Mouse (Mus musculus) v-Abl transformed pro-B cells (cell line): ENCODE results near the gene Itm2b.

ENCODE experiments used
- in situ Hi-C, 2 experiments: fragments of 400-800 bp; cut with MboI; formaldehyde crosslinking; loops; one replicate each; pipeline ENCODE4 v1.15.1; 2025; ENCODE audit not compliant: unreplicated experiment in 2 of 2

Itm2b gene

DNA sequence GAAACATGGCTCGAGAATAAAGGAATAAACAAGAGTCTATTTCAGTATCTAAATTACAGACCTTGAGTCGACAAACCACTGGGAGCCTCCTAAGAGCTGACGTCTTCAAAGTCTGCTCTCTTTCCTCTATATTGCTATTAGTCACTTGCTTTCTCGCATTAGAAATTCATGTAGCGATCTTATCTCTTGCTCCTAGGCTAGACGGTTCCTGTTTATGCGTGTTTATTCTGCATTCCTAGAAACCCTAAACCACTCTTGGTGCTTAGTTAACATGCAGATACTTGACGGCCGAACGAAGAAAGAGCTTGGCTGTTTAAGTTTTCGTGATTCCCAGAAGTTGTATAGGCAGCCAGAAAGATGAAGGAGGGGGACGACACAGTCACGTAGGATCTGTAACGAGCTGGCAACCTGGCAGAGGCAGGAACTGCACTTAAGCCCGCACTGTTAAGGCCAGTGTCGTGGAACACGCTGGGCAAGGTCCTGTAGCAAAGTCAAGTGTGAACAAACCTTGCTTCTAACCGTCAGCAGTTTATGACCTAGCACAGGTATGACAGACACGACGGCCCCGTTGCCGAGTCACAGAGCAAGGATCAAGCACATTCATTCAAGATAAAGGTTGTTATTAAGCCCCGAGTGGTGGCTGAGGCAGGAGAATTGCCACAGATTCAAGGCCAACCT is 14.3 kb downstream of the Itm2b start:
- in situ Hi-C loops, result no loop called here

DNA sequence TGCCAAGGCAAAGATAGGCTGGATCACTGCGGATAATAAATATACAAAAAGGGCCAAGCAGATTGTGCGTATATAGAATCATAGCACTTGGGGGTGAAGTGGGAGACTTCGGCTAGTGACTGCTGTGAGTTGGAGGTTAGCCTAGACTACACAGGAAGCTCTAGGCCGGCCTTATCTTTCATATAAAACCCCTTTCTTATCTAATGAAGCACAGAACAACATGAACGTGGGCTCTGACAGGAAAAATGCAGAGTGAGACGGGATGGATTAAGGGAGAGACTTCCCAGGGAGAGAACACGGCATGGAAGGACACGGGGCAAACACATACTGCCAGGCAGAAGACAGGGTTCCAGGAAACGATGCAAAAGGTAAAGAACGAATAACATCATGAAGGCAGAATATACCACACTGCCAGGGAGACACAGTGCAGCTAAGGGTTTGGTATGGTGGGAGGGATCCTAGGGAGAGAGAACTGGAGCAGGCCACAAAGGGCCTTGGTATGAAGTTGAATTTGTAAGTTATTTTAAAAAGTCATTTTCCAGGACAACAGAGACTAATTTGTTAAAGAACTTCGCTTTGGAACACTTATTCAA is 14.9 kb downstream of the Itm2b start:
- in situ Hi-C loops, result no loop called here

DNA sequence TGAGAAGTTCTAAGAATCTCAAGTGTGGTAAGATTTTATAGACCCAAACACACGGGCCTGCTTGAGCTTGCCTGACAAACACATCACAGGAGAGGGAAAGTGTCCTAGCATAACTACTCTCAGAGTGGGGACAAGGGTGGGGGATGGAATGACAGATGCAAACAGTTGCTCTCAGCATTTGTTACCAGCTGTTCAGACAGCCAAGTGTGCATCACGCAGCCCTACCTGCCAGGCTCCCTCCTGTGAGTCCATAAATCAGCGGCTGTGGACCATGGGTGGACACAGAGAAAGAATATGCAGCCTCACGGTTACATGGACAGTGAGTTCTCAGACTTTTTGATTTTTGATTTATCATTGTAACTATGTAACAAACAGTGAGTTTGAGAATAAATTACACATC is 15.5 kb downstream of the Itm2b start:
- in situ Hi-C loops, result no loop called here

DNA sequence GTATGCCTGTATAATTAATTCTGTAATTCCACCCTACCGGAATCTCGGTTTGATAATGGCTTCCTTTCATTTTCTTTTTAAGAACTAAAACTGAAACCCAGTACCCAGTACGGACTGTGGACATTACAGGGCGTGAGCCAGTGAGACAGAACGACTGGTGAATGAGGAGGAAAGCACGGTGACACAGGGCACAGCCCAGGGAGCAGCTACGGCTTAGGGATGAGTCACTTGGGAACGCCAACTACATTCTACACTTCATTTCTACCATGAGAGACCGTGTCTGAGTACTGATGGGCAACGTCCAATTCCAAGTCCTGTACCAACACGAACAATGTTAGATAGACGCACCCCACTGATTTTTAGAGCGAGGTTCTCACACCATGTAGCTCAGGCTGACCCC is 16.1 kb downstream of the Itm2b start:
- in situ Hi-C loops, result no loop called here

DNA sequence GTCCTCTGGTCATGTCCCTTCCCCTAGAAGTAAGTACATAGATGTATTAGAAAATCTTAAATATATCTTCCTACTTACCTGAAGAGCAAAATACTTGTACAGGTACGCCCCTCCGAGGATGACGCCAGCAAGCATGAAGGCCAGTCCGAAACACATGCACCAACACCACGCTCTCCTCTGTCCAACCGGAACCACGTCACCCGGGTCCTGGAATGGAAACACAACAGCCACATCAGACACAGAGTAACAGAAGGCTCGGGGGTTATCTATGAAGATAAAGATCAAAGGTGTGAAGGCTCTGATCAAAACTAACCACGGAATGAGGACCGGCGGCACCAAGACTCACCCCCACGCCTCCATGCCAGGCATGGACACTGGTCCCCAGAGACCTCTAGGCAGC is 16.9 kb downstream of the Itm2b start:
- in situ Hi-C loops, result no loop called here

DNA sequence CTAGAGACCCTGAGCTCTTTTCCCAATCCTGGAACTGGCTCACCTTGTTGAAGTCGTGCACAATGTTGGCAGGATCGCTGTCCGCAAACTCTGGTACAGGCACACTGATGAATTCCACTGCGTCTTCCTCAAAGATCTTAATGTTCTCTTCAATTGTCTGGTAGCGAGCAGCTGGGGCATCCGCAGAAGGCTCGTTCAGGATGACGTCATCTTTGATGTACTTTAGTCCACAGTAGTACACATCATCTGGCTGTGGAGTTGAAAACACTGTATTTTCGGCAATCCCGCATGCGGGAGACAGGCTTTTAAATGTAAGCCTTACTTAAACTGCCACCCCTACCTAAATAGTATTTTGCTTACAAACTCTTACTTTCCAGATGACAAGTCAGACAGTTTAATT is 18.8 kb downstream of the Itm2b start:
- in situ Hi-C loops, result no loop called here

DNA sequence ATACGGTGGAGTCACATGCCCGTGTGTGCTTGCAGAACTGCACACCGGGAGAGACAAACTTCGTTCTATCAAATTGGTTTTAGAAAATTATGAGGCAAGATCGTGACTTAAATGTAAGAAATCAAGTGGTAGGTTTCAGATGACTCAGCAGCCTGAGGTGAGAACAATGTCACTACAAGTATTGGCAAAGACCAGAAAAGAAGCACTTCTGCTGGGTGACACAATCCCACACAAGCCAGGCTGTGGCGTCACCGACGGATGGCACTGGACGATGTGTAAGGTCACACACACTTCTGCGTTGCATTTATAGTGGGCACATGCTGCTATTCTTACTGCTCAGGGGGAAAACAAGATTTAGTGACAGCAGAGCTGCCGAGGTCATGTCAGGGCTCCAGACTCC is 21.3 kb downstream of the Itm2b start:
- in situ Hi-C loops, result no loop called here

DNA sequence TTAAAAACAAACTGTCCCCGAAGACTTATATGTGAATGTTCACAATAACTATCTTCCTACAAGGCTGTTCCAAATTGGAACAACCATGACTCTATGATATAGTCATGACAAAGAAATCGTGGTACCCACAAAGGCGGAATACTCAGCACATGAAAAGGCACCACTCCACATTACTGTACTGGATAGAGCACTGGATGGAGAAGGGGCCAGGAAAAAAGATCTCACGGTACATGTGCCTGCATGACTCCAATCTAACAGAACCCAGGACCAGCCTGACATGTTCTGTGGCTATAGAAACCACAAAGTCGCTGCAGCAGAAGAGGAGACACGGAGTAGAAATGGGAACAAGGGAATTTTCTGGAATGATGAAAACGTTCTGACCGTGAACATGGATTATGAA is 30.4 kb downstream of the Itm2b start:
- in situ Hi-C loops, result no loop called here

DNA sequence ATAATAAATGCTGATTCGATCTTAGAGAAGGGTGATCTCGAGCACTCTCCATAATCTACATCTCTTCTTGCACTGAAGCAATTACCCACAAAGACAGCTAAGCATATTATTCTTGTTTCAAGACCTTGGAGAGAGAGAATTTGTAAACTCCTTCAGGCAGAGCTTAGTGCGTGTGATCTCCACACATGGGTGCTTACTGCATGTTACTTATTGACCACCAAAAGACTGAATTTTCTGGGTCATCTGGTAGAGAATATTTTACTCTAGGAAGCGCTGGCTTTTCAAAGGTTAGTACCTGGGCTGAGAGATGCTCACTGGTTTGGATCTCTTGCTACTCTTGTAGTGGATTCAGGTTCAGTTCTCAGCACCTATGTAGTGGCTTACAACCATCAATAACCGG is 34.0 kb downstream of the Itm2b start:
- in situ Hi-C loops, result no loop called here

DNA sequence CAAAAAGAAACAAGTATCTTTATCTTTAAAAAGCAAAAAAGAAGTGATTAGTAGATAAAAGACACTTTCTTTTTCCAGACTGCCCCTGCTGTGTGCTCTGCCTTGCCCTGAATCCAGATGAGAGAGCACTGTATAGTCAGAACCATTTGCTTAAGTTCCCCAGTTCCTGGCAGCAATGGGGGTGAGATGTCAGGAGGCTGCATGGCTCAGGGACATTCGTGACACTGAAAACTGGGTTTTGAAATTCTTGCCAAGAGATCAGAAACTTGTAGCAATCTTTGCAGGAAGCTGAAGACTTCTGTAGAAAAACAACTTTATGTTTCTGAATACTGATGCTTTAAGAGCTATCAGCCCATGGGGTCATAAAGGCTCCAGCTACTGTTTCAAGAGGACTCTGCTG is 35.1 kb downstream of the Itm2b start:
- in situ Hi-C loops, result no loop called here

DNA sequence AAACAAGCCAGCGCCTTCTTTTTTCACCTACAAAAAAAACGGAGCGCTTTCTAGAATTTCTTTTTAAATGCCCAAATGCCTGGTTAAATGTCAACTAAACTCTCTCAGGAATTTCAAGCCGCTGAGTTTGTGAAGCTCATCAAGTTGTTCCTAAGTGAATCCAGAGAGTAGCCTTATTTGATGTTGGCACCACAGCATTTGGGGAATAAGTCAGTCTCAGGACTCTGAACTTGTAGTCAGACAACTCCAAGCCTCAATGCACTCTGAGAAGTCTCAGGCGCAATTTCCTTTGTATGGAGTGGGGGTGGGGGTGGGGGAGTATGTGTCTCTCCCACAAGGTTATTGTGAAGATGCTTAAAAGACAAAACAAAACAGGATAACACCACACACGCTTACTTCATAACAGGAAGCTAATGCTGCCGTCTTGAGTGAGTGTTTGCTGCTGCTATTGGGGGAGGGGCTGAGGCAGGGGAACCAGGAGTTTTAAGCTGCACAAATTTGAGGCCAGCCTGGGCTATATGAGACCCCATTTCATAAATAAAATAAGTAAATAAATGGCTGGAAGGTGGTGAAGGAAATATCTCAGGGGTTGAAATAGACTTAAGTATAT is 35.9 kb downstream of the Itm2b start:
- in situ Hi-C loops, result no loop called here

DNA sequence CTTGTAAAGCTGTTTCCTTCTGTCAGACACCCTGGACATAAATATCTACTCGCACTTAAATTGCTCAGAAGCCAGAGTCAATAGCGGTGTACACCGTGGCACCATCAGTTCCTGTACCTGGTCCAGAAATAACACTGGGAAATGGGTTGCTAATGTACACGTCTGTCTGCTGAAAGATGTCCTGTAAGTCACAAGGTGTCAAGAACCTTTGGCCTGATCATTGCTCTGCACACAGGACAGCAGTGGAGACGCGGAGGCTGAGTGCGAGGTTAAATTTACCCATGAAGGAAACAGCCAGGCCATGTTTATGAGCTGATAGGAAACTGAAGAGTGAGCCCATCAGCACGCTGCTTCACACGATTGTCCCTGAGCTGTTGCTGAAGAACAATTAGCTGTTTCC is 37.8 kb downstream of the Itm2b start:
- in situ Hi-C loops, result no loop called here

DNA sequence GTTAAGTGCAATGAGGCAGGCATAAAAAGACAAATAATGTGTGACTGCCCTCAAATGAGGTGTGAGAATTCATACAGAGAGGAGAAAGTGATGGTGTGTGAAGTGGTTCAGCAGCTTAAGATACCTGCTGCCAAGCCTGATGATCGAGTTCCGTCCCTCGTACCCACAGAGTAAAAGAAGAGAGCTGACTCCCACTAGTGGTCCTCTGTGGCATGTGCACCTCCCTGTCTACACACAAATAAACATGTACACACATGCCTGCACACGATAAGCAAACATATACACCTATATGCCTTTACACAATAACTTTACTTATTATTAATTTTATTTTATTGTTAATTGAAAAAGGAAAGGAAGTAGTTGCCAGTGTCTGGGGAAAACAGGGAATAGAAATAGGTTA is 39.5 kb downstream of the Itm2b start:
- in situ Hi-C loops, result no loop called here

DNA sequence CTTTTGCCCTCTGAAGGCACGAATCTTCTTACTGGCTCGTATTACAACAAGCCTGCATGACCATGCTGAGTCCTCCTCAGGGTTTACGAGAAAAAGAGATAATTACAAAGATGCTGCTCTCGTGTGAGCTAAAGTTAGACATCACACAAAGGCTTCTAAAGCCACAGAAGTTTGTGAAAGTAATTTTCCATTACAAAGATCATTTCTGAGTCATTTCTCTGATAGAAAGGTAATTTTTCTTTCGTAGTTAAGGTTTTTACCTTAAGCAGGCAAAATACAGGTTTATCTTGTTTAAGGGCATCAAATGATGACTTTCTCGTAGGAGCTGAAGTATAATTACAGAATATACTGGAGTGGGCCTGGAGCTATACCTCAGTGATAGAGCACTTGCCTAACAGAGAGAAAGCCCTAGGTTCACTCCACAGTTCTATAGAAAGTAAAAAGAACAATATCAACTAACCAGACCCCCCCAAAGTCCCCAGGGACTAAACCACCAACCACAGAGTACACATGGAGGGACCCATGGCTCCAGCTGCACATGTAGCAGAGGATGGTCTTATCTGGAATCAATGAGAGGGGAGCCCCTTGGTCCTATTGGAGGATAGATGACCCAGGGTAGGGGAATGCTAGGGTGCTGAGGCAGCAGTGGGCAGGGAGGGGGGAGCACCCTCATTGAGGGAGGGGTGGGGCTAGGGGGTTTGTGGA is 44.9 kb downstream of the Itm2b start:
- in situ Hi-C loops, result no loop called here

DNA sequence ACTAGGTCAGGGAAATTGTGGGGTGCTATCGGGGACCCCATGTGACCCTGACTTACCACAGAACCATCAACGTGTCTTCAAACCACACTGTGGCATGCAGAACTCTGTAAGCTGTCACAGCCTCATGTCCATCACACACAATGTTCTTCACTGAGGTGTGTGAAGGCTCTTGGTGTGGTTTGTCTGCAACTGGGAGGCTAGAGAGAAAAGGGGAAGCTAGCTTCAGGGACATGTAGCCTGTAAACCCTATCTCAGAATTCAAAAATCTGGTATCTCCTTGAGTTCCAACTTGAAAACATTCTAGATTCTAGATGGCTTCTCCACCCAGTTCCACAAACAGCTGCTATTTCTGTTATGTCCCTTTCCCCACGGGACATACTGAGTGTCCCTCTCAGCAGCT is 45.5 kb downstream of the Itm2b start:
- in situ Hi-C loops, result no loop called here

DNA sequence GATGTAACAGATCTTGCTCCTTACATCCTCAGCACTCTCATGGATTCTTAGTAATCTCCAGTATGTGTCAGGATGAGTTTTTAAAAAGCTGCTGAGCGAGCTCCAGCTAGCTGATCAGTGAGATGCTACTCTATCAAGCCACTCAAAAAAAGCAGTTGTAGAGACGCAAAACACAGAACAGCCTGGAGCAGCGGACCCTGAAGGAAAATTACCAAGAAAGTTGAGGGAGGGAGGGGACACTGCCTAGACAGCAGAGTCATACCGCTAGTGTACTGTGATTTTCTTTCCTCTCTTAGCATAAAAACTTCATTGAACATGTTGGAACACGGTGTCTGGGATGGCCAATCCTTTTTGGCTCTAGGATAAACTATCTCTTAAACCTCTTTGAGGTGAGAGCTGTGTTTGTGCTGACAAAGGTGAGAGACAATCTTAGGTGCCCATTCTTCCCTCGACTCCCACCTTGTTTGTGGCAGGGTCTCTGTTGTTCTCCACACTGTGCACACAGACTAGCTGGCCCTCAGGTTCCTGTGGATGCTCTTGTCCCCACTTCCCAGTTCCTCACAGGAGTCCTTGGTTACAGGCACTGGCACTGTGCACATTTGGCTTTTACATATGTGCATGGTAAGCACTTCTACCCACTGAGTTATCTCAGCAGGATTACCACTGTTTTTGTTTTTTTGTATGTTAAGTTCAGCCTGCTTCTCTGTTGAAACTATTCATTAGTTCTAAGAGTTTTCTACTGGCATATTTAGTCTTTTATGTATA is 48.6 kb downstream of the Itm2b start:
- in situ Hi-C loops, result no loop called here

DNA sequence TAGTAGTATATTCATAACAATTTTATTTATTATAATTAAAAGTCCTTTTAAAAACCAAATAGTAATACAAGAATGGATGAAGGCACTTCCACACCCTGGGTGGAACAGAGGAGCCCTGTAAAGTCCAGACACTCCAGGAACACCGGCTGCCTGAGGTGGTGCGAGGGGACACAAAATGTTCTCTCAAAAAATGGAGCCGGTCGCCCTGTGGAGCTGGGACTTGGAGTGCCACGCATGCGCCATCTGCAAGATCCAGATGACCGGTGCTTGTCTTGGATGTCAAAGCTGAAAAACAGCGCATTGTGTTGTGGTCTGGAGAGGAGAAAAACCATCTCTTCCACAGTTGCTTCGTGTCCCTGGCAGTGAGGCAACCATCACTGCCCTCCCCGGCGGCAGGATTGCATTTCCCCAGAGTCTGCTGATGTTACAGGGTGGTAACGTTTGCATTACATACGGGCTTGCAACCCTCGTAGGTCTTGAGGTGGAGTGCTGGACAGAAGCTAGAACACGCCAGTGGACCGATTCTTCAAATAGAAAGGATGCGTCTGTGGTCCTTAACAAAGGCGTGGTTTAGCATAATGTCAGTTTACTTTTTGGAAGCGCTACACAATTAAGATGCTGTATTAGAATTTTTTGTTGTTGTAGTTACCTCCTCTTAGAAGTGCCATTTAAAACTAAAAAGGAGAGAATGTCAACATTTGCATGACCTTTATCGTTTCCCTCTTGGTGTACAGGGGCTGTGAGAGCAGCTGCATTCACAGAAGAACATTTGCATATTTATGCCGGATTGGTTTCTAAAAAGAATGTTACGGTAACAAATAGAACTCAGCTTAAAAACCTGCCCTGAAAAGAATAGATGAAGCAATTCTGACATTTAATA is 49.9 kb downstream of the Itm2b start:
- in situ Hi-C loops, result no loop called here

DNA sequence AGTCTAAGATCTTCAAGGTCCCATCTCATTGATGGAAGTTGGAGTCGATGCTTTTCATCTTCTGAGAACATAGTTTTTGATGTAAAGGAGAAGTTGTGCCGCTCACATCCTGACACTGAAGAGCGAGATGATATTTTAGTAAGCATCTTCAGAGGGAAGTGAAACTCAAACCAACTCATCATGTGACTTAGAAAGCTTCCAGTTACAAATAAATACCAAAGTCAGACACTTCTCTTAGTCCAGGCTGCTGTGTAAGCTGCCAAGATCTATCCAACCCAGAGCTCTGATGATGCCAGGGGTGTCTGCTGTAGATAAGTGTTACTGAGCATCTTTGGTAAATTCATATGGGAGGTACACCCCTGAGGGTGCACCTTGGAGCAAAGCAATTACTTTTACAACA is 51.2 kb downstream of the Itm2b start:
- in situ Hi-C loops, result no loop called here

DNA sequence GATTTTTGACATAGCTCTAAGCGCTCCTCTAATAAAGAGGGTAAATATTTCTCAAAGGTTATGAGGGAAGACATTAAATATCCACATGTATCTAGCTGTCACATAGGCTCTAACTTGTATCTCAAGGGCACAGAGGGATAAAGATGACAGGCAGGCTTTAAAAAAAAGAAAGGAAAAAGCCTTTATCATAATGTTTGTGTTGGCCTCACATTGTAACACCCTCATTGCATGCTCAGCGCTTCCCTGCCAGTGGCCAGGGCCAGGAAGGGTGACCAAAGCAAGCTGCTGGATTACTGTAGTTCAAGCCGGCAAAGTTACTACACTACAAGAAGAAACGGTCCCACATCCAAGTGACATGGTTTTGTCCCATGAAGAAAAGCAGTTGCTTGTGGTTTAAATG is 53.7 kb downstream of the Itm2b start:
- in situ Hi-C loops, result no loop called here

DNA sequence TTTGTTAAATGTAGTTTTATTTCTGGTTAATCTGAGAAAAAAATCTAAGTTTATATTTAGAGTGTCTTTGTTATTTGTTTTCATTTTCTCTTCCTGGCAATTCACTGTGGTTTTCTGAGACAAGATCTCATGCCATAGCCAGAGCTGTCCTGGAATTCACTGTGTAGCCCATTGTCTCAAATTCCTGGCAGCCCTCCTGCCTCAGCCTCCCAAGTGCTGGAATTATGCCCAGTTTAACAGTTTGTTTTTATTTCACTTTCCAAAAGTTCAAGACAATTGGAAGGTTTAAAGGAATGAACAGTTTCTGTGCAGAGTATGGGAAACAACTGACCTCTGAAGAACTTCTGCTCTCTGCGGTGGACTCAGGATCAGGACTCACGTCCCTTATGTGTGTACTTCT is 55.2 kb downstream of the Itm2b start:
- in situ Hi-C loops, result loop anchor here in 1 of 2 experiments (5.0 kb wide), 1 partner anchor 52 kb away; no protein-coding TSS in a partner anchor
